Mouse (Mus musculus): ENCODE measurements at regions not wholly inside any gene's neighbourhood (a gene's known extent, or its start where the extent isn't known, plus 50 kb on each side); places are given as distances from the start of the nearest gene placed in this dataset.

DNA sequence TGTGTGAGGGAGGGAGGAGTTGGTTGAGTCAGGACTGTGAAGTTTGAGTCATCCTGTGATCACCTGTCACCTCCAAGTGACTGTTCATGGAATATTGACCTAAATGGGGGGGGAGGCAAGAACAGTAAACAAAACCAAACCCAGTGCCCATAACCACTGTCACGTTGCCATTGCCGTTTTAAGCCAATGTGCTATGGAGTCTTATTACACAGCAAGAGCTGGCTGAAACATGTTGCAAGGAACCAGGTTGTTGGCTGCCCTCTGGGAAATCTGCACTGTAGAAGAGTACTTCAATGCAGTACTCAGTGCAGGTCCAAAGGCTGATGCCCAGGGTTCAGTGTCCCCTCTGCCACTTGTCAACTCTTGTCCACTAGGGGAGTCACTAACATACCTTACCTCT, 97.0 kb downstream of the Matn1 start:
- H3K36me3 ChIP-seq (ENCODE audit: insufficient read depth, low read length) = no peaks in the 10 kb centered on the region
- H3K4me1 ChIP-seq (ENCODE audit: insufficient read depth, low read depth, low read length) = no peaks in the 10 kb centered on the region
- H3K9me3 ChIP-seq (ENCODE audit: low read length) = no peaks in the 10 kb centered on the region
- H3K9ac ChIP-seq (replicated peaks; ENCODE audit: low read depth) = no peak overlapping the region
- no peak for DNase-seq (ENCODE audit: low spot score)
- no peak for TF ChIP-seq CTCF (IDR thresholded peaks at IDR 0.05)
- TF ChIP-seq EP300 (IDR thresholded peaks at IDR 0.05) = no peak
- H3K4me3 ChIP-seq (ENCODE audit: low read depth, low read length) = no peak overlapping the region
- no peaks in the 10 kb centered on the region for H3K27me3 ChIP-seq (replicated peaks; ENCODE audit: insufficient read depth, low read length)
- no peak overlapping the region for H3K27ac ChIP-seq (ENCODE audit: low read length)
- no peak overlapping the region for H3K4me2 ChIP-seq (replicated peaks; ENCODE audit: low read depth, low read length)
- 47% methylated on average over 2 of the region's 2 CpGs for WGBS
- ATAC-seq = no peak

GRCm38 (mm10) chr4:131046101-131046500, 101.9 kb downstream of the Matn1 start:
- no peak overlapping the region for H3K4me2 ChIP-seq (replicated peaks; ENCODE audit: low read depth, low read length)
- DNase-seq (ENCODE audit: low spot score) (no peak), ATAC-seq (no peak)
- no peaks in the 10 kb centered on the region for H3K9me3 ChIP-seq (ENCODE audit: low read length)
- no peaks in the 10 kb centered on the region for H3K36me3 ChIP-seq (ENCODE audit: insufficient read depth, low read length)
- no peaks in the 10 kb centered on the region for H3K27me3 ChIP-seq (replicated peaks; ENCODE audit: insufficient read depth, low read length)
- WGBS = 43% methylated on average over 8 of the region's 8 CpGs
- no peak overlapping the region for H3K27ac ChIP-seq (ENCODE audit: low read length)
- TF ChIP-seq CTCF (IDR thresholded peaks at IDR 0.05) = no peak
- no peak for TF ChIP-seq EP300 (IDR thresholded peaks at IDR 0.05)
- H3K4me3 ChIP-seq (ENCODE audit: low read depth, low read length) = no peak overlapping the region
- H3K4me1 ChIP-seq (ENCODE audit: insufficient read depth, low read depth, low read length) = no peaks in the 10 kb centered on the region
- no peak overlapping the region for H3K9ac ChIP-seq (replicated peaks; ENCODE audit: low read depth)

DNA sequence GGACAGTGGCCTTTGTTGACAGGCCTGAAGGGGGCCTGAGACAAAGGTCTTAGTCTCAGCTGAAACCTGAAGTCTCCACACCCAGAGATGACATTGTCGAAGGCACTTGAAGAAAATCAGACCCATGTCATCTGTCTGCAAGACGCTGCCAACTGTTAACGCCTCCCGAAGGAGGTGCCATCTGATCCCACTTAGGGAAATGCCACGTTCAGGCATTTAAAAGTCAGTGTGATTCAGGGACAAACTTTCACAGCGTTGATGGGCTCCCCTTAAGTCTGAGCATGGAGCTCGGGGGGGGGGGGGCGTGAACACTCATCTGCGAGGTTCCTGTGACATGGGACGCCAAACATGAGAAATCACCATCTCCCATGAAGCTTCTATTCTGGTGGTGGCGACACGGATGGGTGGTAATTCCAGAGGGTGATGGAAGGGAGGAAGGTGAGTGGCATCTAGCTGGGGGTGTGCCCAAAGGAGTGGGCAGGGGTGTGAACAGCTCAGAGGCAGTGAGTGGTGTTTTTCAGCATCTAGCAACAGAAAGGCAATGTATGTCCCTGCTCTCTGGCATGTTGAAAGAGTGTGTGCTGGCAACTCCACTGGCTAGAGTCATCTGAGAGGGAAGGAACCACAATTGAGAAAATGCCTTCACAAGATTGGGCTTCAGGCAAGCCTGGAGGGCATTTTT, 102.9 kb downstream of the Matn1 start:
- Histone ChIP-seq H3K27ac (ENCODE audit: low read length) (no peak overlapping the region), H3K4me3 (ENCODE audit: low read depth, low read length) (no peak overlapping the region), H3K9ac (replicated peaks; ENCODE audit: low read depth) (no peak overlapping the region), H3K4me1 (ENCODE audit: insufficient read depth, low read depth, low read length) (no peaks in the 10 kb centered on the region), H3K9me3 (ENCODE audit: low read length) (no peaks in the 10 kb centered on the region), H3K4me2 (replicated peaks; ENCODE audit: low read depth, low read length) (no peak overlapping the region), H3K36me3 (ENCODE audit: insufficient read depth, low read length) (no peaks in the 10 kb centered on the region), H3K27me3 (replicated peaks; ENCODE audit: insufficient read depth, low read length) (no peaks in the 10 kb centered on the region)
- 48% methylated on average over 12 of the region's 12 CpGs for WGBS
- DNase-seq (ENCODE audit: low spot score) (no peak), ATAC-seq (no peak)
- TF ChIP-seq CTCF (IDR thresholded peaks at IDR 0.05) (no peak), EP300 (IDR thresholded peaks at IDR 0.05) (no peak)

DNA sequence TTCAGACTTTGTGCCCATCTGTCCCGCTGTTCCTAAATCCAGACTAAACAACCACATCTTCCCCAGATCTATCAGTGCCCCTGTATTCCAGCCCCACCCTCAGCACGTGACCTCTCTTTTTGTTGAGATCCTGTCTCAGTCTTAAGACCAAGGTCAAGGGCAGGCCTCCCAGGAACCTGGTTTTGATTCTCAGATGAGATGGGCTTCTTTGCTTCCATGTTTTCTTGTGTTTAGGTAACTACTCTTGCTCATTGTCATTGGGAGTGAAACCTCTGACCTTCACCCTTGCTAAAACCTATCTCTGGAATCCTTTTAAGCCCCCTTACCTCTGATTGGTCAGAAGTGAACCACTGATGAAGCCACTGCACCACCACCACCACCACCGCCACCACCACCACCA, 112.1 kb downstream of the Matn1 start:
- TF ChIP-seq CTCF (IDR thresholded peaks at IDR 0.05) = no peak
- no peak for TF ChIP-seq EP300 (IDR thresholded peaks at IDR 0.05)
- H3K9ac ChIP-seq (replicated peaks; ENCODE audit: low read depth) = no peak overlapping the region
- H3K27ac ChIP-seq (ENCODE audit: low read length) = no peak overlapping the region
- H3K4me1 ChIP-seq (ENCODE audit: insufficient read depth, low read depth, low read length) = no peaks in the 10 kb centered on the region
- whole genome bisulfite sequencing = 85% methylated on average over 3 of the region's 3 CpGs
- H3K27me3 ChIP-seq (replicated peaks; ENCODE audit: insufficient read depth, low read length) = no peaks in the 10 kb centered on the region
- H3K4me3 ChIP-seq (ENCODE audit: low read depth, low read length) = no peak overlapping the region
- H3K9me3 ChIP-seq (ENCODE audit: low read length) = no peaks in the 10 kb centered on the region
- DNase-seq (ENCODE audit: low spot score) (no peak), ATAC-seq (no peak)
- no peaks in the 10 kb centered on the region for H3K36me3 ChIP-seq (ENCODE audit: insufficient read depth, low read length)
- no peak overlapping the region for H3K4me2 ChIP-seq (replicated peaks; ENCODE audit: low read depth, low read length)

GRCm38 (mm10) chr4:131059572-131059971, 115.4 kb downstream of the Matn1 start:
- Histone ChIP-seq H3K4me1 (ENCODE audit: insufficient read depth, low read depth, low read length) (no peaks in the 10 kb centered on the region), H3K4me2 (replicated peaks; ENCODE audit: low read depth, low read length) (no peak overlapping the region), H3K27me3 (replicated peaks; ENCODE audit: insufficient read depth, low read length) (no peaks in the 10 kb centered on the region), H3K4me3 (ENCODE audit: low read depth, low read length) (no peak overlapping the region), H3K36me3 (ENCODE audit: insufficient read depth, low read length) (no peaks in the 10 kb centered on the region), H3K9ac (replicated peaks; ENCODE audit: low read depth) (no peak overlapping the region), H3K9me3 (ENCODE audit: low read length) (no peaks in the 10 kb centered on the region), H3K27ac (ENCODE audit: low read length) (no peak overlapping the region)
- DNase-seq (ENCODE audit: low spot score) (no peak), ATAC-seq (no peak)
- WGBS = 64% methylated on average over 7 of the region's 7 CpGs
- TF ChIP-seq EP300 (IDR thresholded peaks at IDR 0.05) (no peak), CTCF (IDR thresholded peaks at IDR 0.05) (no peak)

GRCm38 (mm10) chr4:131060191-131060680, 116.1 kb downstream of the Matn1 start:
- TF ChIP-seq CTCF (IDR thresholded peaks at IDR 0.05) (no peak), EP300 (IDR thresholded peaks at IDR 0.05) (no peak)
- H3K27ac ChIP-seq (ENCODE audit: low read length) = no peak overlapping the region
- WGBS = 30% methylated on average over 1 of the region's 1 CpGs
- ATAC-seq (no peak), DNase-seq (ENCODE audit: low spot score) (no peak)
- H3K4me2 ChIP-seq (replicated peaks; ENCODE audit: low read depth, low read length) = no peak overlapping the region
- no peaks in the 10 kb centered on the region for H3K9me3 ChIP-seq (ENCODE audit: low read length)
- no peak overlapping the region for H3K9ac ChIP-seq (replicated peaks; ENCODE audit: low read depth)
- no peaks in the 10 kb centered on the region for H3K4me1 ChIP-seq (ENCODE audit: insufficient read depth, low read depth, low read length)
- H3K4me3 ChIP-seq (ENCODE audit: low read depth, low read length) = no peak overlapping the region
- no peaks in the 10 kb centered on the region for H3K36me3 ChIP-seq (ENCODE audit: insufficient read depth, low read length)
- H3K27me3 ChIP-seq (replicated peaks; ENCODE audit: insufficient read depth, low read length) = no peaks in the 10 kb centered on the region
